Mouse (Mus musculus) macrophage (primary cell): Measurements from ENCODE around the gene Kctd4. TPM values are rescaled to one million over a fixed set of nuclear protein-coding genes. Genes with fewer than 3 reads are reported as not detected.

ENCODE experiments used
- H3K27ac ChIP-seq: fragments of 350-480 bp; formaldehyde crosslinking; 2 replicates; pipeline ENCODE4 v1.9.0; 2021
- H3K36me3 ChIP-seq: fragments of 350-480 bp; formaldehyde crosslinking; 2 replicates; pipeline ENCODE4 v1.9.0; 2021; ENCODE audit errors: inconsistent target
- H3K4me3 ChIP-seq: fragments of 350-480 bp; formaldehyde crosslinking; 2 replicates; pipeline ENCODE4 v1.9.0; 2021; ENCODE audit errors: inconsistent target
- H3K79me2 ChIP-seq: fragments of 350-480 bp; formaldehyde crosslinking; 2 replicates; pipeline ENCODE4 v1.9.0; 2021; ENCODE audit errors: inconsistent target
- WGBS: methylation state at CpG from one replicate; pipeline ENCODE4 v1.1.7; 2026; ENCODE audit warnings: inconsistent platforms; ENCODE audit not compliant: missing documents; 5-methylcytosine and 5-hydroxymethylcytosine counted together
- polyA plus RNA-seq: library from polyadenylated mRNA; stranded (reverse); fragments of 250-400 nt; gene quantifications from 3 replicates; pipeline ENCODE4 v1.2.4, GENCODE M21; 2018; ENCODE audit warnings: inconsistent platforms

The Kctd4 gene
- polyA plus RNA-seq, 1 experiment from 2014 or later: not detected

DNA sequence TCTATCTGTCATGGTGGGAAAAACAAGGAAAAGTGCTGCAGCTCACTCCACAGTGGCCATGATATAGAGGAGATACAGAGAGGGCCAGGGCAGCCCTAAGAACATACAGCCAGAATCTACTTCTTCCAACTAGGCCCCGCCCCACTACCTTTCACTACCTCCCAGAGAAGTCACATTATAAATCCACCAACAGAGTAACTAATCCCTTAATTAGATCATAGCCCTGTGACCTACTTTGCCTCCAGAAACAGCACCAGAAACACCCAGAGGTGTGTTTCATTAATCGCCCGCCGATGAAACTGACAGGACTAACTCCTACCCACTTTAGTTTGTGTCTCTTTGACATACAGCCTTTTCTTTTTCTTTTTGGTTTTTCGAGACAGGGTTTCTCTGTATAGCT lies 54.4 kb downstream of the Kctd4 start:
- H3K79me2 ChIP-seq: peaks cover 63% of the 10 kb centered on the region
- H3K4me3 ChIP-seq: peak overlapping the region; percentile 86; the same call in 1 of the 2 replicates
- no peak overlapping the region for H3K27ac ChIP-seq
- no peaks in the 10 kb centered on the region for H3K36me3 ChIP-seq
- 88% methylated on average over 5 of the region's 5 CpGs for WGBS

- peak within 1 kb of the TSS; percentile 86 for H3K4me3 ChIP-seq
- H3K36me3 ChIP-seq: no peaks in the 10 kb centered on the region
- WGBS: 1% methylated on average over 67 of the region's 67 CpGs
- peak within 1 kb of the TSS; percentile 12; the same call in 1 of the 2 replicates for H3K27ac ChIP-seq
- peaks cover 51% of the 10 kb centered on the region for H3K79me2 ChIP-seq
These were observed 55.6 kb downstream of the Kctd4 start, which contains the start of gene Gtf2f2 for GRCm38 (mm10) chr14:76010102-76011061. TSS of gene Gtf2f2 (minus strand) at chr14:76010865.

DNA sequence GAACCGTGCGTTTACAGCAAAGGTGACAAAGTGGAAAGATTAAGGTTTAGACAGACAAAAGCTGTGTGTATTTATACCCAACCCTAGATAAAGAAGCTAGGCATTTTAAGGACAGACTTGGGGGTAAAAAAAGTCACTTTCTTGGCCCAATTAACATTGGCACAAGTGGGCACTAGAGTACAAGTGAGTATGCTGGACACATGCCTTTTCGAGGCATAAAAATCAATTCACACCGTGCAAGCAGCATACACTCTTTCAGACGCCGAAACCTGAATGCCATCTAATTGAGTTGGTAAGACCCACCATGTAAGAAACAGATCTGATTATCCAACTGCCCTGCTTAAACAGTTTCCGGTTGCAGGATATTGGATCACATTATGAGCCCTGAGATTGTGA lies 56.3 kb downstream of the Kctd4 start:
- H3K27ac ChIP-seq: no peak overlapping the region

GRCm38 (mm10) chr14:76014331-76014730 lies 59.5 kb downstream of the Kctd4 start:
- no peaks in the 10 kb centered on the region for H3K36me3 ChIP-seq
- H3K4me3 ChIP-seq: no peak overlapping the region
- no peak overlapping the region for H3K27ac ChIP-seq
- H3K79me2 ChIP-seq: peaks cover 12% of the 10 kb centered on the region
- WGBS: 62% methylated on average over 2 of the region's 2 CpGs

More for the DNA sequence above, 56.3 kb downstream of the Kctd4 start:
- 34% methylated on average over 7 of the region's 7 CpGs for WGBS
- Histone ChIP-seq H3K79me2 (peaks cover 45% of the 10 kb centered on the region), H3K36me3 (no peaks in the 10 kb centered on the region), H3K4me3 (peak overlapping the region; percentile 86)

Other genes with a start within 250 kb of the Kctd4 start
- 15.9 to 17.5 TPM (median 16.1 TPM) in 3 replicates for gene Cog3, start 200.5 kb upstream of the Kctd4 start, polyA plus RNA-seq
- 14.1 to 23.1 TPM (median 23.0 TPM) in 3 replicates for gene Slc25a30, start 168.0 kb upstream of the Kctd4 start, polyA plus RNA-seq
- 3,757 to 4,485 TPM (median 4,124 TPM) in 3 replicates for gene Tpt1, start 109.9 kb upstream of the Kctd4 start, polyA plus RNA-seq
- gene Gtf2f2, start 55.9 kb downstream of the Kctd4 start, polyA plus RNA-seq: 19.5 to 40.8 TPM (median 40.3 TPM) in 3 replicates
- 20.1 to 30.2 TPM (median 26.0 TPM) in 3 replicates for gene Gpalpp1, start 155.8 kb downstream of the Kctd4 start, polyA plus RNA-seq
- 6.6 to 10.7 TPM (median 10.0 TPM) in 3 replicates for gene Nufip1, start 155.9 kb downstream of the Kctd4 start, polyA plus RNA-seq